Mouse (Mus musculus) CD4-positive naive resting alpha-beta T cell, adult 57 days (primary cell): ENCODE measurements around the gene Cwc25. TPM values are rescaled to one million over a fixed set of nuclear protein-coding genes. Genes with fewer than 3 reads are reported as not detected.

Experiments
- total RNA-seq: library from RNA; stranded (reverse); gene quantifications from one replicate; pipeline ENCODE4 v1.2.4, GENCODE M21; 2023

Cwc25 gene
- total RNA-seq = 48.7 TPM

GRCm38 (mm10) chr11:97766154-97766881 is at the start of gene Cwc25:
Cwc25 (minus strand) TSS chr11:97766556.

GRCm38 (mm10) chr11:97798782-97799145 is 32.4 kb upstream of the Cwc25 start, which contains the start of gene Lasp1:
Lasp1 (plus strand) TSS chr11:97799000.

GRCm38 (mm10) chr11:97781832-97782563 is 15.6 kb upstream of the Cwc25 start, which contains the start of gene Rpl23:
Rpl23 (minus strand) TSS chr11:97782437.

GRCm38 (mm10) chr11:97775808-97776496 is 9.6 kb upstream of the Cwc25 start, which contains the start of gene 1700001P01Rik:
1700001P01Rik (minus strand) TSS chr11:97775918.

GRCm38 (mm10) chr11:97744063-97744717 is 22.2 kb downstream of the Cwc25 start, which contains the start of gene Pip4k2b:
Pip4k2b (minus strand) TSS chr11:97744704.

GRCm38 (mm10) chr11:97703039-97703826 is 63.1 kb downstream of the Cwc25 start, which contains the start of gene Psmb3:
Psmb3 (plus strand) TSS chr11:97703399.

GRCm38 (mm10) chr11:97700003-97700745 is 66.2 kb downstream of the Cwc25 start, which contains the start of gene Pcgf2:
Pcgf2 (minus strand) TSS chr11:97700497.

Other genes with a start within 250 kb of the Cwc25 start
- not detected for gene Srcin1, start 190.4 kb downstream of the Cwc25 start, total RNA-seq
- 8.4 TPM for gene Epop, start 136.9 kb downstream of the Cwc25 start, total RNA-seq
- 236 TPM for gene Mllt6, start 103.1 kb downstream of the Cwc25 start, total RNA-seq
- 43.7 TPM for gene Cisd3, start 80.7 kb downstream of the Cwc25 start, total RNA-seq
- 3.0 TPM for gene Pcgf2, start 66.1 kb downstream of the Cwc25 start, total RNA-seq
- 107 TPM for gene Psmb3, start 63.2 kb downstream of the Cwc25 start, total RNA-seq
- gene Pip4k2b, start 21.9 kb downstream of the Cwc25 start, total RNA-seq = 57.6 TPM
- 1.7 TPM for gene 1700001P01Rik, start 9.4 kb upstream of the Cwc25 start, total RNA-seq
- 2,309 TPM for gene Rpl23, start 15.9 kb upstream of the Cwc25 start, total RNA-seq
- gene Lasp1, start 32.4 kb upstream of the Cwc25 start, total RNA-seq = 142 TPM
- 0.95 TPM for gene B230217C12Rik, start 74.2 kb upstream of the Cwc25 start, total RNA-seq
- gene Fbxo47, start 117.6 kb upstream of the Cwc25 start, total RNA-seq = 1.4 TPM
- 1.2 TPM for gene Plxdc1, start 219.9 kb upstream of the Cwc25 start, total RNA-seq
- gene Arl5c, start 229.6 kb upstream of the Cwc25 start, total RNA-seq = 55.7 TPM